Mouse (Mus musculus) gastrocnemius, adult 18-20 months (tissue): ENCODE data around the gene Gm12184. TPM values are rescaled to one million over a fixed set of nuclear protein-coding genes. Genes with fewer than 3 reads are reported as not detected.
"Not testable (repeated sequence)": the region's sequence is repeated elsewhere in the genome, so short reads cannot be mapped to it uniquely, and the experiment has no call there.

Experiments
- DNase-seq: peaks from one replicate; pipeline ENCODE4 v3.0.0; 2021; ENCODE audit warnings: low spot score
- long read RNA-seq, 2 experiments: library from polyadenylated mRNA; stranded (forward); transcript quantifications; one replicate each; pipeline ENCODE4 v2.0.0; 2021
- total RNA-seq, 2 experiments: library from RNA; stranded (reverse); gene quantifications; 2 replicates each; pipeline ENCODE4 v1.2.3; 2021

Gene Gm12184
- 1 to 10 TPM; 1.8 to 2.5 TPM for total RNA-seq
- long read RNA-seq, experiment 1, partial matches to known transcripts = 0 of 1 reads
- long read RNA-seq, experiment 1, other reads (novel, unspliced or antisense) = 0 of 1 reads
- long read RNA-seq, experiment 2, partial matches to known transcripts = 0 of 2 reads
- long read RNA-seq, experiment 2, other reads (novel, unspliced or antisense) = 0 of 2 reads

- DNase-seq = not testable (repeated sequence)
These were observed at the start of gene Gm12184, which contains the start of gene Trim7 for GRCm38 (mm10) chr11:48825979-48826751. TSS of gene Gm12184 (minus strand) at chr11:48826655. TSS of gene Trim7 (plus strand) at chr11:48826140.

- not testable (repeated sequence) for DNase-seq
These were observed 48.9 kb upstream of the Gm12184 start for GRCm38 (mm10) chr11:48875343-48875837.

- peak; percentile 51 for DNase-seq
These were observed 48.0 kb upstream of the Gm12184 start for GRCm38 (mm10) chr11:48874465-48874864.

- DNase-seq = no peak
These were observed 47.3 kb upstream of the Gm12184 start for GRCm38 (mm10) chr11:48873591-48874290.

DNA sequence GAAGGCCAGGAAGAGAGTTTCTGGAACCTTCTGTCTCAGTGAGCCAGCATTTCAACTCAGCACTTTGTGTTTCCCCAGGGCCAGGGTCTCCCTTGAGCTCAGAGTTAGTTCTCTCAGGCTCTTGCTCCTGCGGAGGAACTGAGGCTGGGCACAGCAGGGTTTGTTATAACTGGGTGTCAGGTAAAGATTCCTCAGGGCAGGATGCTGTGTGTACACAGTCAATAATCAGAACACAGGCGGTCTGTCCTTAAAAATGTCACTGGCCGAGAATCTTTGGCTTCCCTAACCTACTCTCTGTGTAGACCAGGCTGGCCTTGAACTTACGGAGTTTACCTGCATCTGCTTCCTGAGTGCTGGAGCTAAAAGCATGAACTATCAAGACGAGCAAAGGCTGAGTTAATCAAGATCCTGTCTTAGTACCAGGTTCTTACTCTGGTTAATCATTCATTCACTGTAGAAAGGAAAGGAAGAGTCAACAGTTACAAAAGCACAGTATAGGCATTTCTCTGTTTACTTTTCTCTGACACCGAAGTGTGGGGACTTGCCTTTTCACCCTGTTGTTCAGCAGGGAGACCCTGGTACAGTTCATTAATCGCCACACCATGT lies 46.3 kb upstream of the Gm12184 start:
- DNase-seq = no peak

- DNase-seq = peak; percentile 78
These were observed 45.5 kb upstream of the Gm12184 start for GRCm38 (mm10) chr11:48871817-48872541.

DNA sequence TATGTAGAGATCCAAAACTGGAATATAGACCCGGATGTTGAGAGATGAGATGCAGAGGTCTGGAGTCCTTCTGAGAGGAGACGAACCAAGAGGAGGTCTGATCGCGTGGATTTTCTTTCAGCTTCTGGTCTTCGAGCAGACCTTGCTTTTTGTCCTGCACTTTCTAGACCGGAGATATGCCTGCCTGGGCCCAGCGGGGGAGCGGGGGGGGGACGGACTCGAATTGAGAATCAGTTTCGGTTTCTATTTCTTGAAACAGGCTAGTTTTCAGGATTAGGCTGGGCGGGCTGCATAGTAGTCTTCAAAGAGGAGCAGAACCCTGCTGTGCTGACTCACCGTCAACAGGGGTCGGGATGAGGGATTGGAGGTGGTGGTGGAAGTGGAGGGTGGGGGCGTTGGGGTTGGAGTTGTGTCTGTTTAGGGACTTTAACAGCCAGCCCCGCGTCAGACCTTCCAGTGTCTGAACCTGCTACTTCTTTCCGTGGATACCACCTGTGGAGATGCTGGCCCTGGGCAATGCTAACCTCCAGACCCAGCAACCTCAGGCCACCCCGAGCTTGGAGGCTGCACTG lies 44.8 kb upstream of the Gm12184 start, which contains the start of gene Irgm1:
Irgm1 (minus strand) TSS at position 483 of the 572 bp plus-strand sequence.
- peak; percentile 70 for DNase-seq

- DNase-seq = no peak
These were observed 44.3 kb upstream of the Gm12184 start for GRCm38 (mm10) chr11:48870781-48871180.

DNA sequence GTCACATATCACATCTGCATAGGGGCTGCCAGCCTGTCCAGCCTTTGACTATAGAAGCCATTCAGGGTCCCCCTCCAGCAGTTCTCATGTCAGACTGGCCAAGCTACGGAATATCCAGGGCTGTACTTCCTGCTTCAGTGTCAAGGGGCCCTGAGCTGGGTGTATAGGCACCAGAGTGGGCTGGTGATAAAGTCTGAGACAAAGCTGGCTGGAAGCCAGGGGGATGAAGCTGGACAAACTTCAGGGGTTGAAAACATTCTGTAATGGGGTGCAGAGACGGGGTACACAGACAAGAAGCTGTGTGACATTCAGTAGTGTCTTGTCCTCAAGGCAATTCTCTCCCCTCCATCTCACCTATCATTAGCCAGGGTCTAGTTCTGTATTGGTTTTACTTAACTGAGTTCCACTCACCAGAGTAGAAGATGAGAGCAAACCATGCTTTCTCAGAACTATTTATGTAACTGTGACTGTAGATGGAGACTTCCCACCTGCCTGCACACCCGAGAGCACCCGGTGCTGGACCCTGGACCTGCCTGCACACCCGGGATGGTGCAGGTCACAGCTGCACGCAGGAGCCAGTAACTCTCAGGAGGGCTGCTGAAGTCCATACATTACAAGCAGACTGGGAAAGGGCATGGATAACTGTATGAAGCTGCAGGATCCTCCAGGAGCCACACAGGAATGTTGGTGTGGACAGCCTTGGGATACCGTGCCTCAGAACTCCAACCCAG lies 43.1 kb upstream of the Gm12184 start:
- DNase-seq = no peak

- no peak for DNase-seq
These were observed 40.0 kb upstream of the Gm12184 start for GRCm38 (mm10) chr11:48866481-48866880.

- no peak for DNase-seq
These were observed 37.4 kb upstream of the Gm12184 start for GRCm38 (mm10) chr11:48863808-48864207.

DNA sequence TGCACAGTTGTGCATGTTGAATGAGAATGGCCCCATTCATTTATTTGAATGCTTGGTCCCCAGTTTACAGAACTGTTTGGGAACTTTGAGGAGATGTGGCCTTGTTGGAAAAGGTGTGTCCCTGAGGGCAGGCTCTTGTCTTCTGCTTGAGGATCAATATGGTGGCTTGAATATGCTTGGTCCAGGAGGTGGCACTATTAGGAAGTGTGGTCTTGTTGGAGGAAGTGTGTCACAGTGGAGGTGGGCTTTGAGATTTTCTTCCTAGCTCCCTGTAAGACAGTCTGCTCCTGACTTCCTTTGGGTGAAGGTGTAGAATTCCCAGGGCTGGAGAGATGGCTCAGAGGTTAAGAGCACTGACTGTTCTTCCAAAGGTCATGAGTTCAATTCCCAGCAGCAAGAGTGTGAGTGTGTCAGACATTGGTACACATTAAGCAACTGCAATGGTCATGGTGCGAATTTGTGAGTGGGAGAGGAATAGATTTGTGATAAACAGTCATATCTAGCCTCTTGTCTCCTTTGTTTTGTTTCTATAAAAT lies 36.4 kb upstream of the Gm12184 start:
- DNase-seq = no peak

DNA sequence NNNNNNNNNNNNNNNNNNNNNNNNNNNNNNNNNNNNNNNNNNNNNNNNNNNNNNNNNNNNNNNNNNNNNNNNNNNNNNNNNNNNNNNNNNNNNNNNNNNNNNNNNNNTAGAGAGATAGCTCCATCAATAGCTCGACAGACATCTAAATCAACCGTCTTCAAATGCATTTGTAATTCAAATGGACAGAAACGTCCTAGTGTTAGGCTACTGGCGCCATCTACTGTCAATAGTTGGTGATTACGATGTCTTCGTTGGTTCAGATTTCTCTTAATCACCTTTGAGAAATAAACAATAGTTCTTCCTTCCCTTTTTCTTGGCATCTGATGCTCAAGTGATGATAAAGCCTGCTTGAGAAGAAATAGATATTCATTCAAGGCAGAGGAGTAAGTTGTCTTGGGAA lies 32.6 kb upstream of the Gm12184 start:
- DNase-seq = peak; percentile 72

- DNase-seq = peak; percentile 91
These were observed 27.2 kb upstream of the Gm12184 start for GRCm38 (mm10) chr11:48853474-48854180.

GRCm38 (mm10) chr11:48852624-48853473 lies 26.4 kb upstream of the Gm12184 start:
- no peak for DNase-seq

- no peak for DNase-seq
These were observed 25.7 kb upstream of the Gm12184 start for GRCm38 (mm10) chr11:48852190-48852589.

- no peak for DNase-seq
These were observed 25.0 kb upstream of the Gm12184 start for GRCm38 (mm10) chr11:48851270-48851995.
